Mouse (Mus musculus): ENCODE results near the gene Zcchc8. TPM values are rescaled to one million over a fixed set of nuclear protein-coding genes. Genes with fewer than 3 reads are reported as not detected.

Zcchc8 gene
- total and polyA plus RNA-seq, 3 experiments, result 21.3 to 43.1 (median 40.6) TPM

DNA sequence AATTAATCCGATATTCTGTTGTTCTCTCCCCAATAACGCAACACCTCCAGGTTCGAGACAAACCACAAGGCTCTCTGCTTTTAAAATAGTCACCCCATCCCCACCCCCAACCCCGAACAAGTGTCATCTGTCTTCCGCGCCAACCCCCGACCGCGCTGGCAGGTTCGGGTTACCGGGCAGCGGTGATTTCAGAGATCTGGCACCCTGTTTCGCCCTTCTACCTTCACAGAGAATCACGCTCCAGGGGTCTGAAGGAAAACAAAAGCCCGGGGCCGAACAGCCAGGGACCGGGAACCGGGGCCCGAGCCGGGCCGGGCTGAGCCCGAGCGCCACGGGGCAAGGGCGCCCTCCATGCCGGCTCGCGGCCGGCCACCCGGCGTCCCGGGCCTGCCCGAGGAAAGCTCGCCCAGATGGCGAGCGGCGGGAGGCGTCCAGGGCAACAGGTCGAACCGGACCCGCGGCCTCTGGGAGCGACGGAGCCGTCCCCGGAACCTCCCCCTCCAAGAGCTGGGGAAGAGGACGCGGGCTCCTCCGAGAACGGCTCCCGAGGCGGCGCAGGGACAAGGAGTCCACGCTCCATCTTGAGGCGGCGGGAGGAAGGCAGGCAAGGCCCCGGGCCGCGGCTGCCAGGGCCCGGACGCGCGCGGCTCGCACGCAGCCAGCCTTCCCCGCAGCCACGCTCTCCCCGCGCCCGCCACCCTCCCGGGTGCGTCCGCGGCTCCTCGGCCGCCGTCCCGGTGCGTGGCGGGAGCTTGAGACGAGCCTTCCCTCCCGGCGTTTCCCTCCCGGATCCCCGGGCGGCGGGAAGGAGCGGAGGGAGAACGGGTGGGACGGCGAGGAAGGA lies 37.3 kb downstream of the Zcchc8 start:
- DNase-seq, result peak; percentile 83

DNA sequence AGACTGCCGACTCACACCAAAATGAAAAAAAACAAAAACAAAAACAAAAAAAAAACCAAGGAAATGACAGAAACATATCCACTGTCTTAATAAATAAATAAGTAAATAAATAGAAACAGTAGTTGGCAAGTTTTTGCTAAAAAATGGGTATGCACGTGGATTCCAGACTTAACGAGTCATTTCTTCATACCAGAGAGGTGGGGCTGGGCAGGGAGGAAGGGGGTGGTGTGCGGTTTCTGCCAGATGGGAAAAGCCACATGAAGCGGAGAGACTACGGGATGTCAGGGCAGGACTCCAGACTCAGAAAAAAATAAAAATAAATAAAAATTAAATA lies 37.9 kb downstream of the Zcchc8 start:
- DNase-seq, result no peak

DNA sequence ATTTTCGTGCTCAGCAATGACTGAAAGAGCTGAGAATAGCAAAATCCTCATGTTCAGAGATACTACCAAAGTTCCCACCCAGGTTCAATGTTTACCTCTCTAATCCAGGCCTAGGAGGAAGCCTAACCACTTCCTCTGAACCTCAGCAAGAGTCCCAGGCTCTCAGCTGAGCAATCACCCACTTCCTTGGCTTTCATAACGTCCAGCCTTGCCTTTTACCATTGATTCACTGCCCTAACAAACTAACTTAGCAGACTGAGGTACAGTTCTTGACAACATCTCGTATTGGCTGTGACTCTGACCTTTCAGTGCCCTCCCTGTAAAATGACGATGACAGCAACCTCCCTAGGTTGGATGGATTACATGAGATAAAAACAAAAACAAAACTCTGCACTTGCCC lies 38.5 kb downstream of the Zcchc8 start:
- DNase-seq, result no peak

DNA sequence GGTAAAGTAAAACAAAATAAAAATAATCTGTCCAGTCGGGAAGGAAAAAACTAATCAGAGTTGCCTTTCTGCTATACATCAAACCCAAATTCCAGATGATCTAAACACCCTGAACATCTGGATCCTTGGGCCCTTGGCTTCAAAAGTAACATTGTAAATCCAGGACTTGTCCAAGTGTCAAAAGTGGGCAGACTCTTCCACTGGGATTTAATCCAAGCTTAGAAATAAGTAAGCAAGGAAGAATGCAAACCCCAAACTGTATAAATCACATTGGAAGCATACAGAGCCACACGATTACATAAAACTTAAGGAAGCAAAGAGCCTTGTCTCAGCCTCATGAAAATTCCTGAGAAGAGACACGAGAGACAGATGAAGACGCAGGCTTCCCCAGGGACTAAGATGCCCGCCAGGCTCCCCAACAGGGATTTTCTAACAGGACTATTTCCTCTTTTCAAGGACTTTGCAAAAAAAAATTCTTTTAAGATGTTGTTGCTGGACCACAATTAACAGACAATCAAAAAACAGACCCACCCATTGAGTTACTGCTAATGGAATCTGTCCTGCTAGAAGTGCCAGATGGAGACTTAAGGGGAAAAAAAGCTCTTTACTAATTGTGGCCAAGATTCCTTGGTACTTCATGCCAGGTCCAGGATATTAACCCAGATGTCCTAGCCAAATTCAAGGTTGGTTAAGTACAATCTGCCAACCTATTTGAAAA lies 41.2 kb downstream of the Zcchc8 start:
- DNase-seq, result no peak

DNA sequence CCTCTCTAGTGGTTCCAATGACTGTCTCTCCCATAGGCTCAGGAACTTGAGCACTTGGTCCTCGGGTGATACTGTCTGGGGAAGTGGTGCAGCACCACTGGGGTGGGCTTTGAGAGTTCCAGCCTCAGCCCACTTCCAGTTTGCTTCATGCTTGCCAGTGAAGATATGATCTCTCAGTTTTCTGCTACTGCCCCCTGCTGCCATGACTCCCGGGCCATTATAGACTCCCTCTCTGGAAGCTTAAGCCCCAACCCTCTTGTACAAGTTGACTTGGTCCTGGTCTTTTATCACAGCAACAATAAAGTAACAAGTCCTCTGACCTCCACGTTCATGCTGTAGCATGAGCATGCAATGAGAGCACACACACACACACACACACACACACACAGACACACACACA lies 41.8 kb downstream of the Zcchc8 start:
- no peak for DNase-seq

DNA sequence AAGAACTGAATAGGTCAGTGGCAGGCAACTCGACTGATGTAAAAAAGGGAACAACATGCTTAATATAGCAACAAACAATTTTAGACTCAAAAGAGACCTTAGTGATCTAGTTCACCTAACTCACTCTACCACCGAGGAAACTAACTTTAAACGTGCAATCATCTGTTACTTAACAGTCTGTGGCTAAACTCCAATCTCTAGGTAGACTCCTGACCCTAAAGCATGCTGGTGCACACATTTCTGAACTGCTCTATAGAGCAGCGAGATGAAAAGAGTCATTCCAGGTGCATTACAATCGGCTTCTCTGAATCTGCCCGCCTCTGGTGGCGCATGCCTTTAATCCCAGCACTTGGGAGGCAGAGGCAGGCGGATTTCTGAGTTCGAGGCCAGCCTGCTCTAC lies 45.2 kb downstream of the Zcchc8 start:
- DNase-seq, result no peak

DNA sequence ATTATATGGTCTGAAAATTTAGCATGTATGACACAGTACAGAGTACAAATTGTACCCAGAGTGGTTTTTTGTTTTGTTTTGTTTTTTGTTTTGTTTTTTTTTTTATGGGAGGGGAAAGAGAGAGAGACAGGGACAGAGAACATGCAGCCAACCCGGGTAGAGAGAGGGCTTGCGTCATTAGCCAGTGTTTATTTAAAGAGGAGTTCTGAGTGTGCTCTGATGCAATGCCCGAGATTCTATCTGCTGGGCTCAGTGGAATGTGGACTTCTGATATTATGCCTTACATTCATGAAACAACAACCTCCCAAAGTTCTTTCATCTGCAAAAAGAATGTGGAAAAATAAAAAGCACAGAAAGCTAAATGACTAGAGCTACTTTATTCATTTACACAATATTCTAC lies 45.7 kb downstream of the Zcchc8 start:
- no peak for DNase-seq

DNA sequence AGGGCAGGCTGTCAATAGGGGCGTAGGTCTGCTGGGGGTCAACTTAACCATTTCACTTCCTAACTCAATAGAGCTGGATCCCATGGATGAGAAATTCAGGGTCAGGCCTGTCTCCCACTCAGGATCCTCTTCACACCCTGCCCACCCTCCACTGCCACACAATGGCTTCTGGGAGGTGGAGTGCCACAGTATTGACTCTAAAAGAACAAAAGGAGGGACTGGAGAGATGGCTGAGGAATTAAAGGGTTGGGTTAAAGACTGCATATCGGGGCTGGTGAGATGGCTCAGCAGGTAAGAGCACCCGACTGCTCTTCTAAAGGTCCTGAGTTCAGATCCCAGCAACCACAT lies 49.5 kb downstream of the Zcchc8 start:
- DNase-seq, result no peak

DNA sequence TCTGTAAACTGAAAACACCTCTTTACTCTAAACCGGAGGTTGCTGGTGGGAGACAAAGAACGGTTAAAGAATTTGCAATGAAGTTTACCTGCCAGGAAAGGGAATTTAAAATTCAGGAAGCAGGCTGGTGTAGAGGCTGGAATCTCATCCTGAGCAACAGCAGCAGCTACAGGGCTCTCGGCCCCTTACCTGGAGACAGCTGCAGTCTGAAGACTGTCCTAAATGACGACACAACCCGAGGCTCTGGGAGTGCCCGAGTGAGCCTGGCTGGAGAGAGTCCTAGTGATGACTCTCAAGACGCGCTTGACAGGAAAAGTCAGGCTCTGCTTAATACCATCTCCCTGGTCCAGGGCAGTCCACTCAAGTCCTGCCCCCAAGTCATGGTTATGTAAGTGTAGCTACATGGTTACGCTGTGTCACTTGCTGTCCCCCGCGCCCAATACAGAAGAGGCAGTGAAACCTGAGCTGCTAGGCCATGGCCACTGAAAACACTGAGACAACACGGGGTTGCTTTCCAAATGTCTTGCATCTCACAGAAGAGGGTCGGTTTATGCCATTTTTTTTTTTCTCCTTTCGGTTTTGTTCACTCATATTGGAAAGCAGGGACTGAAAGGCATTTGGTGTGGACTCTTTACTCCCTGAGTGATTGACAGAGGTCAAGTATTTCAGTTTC lies 50.0 kb downstream of the Zcchc8 start:
- peak; percentile 70 for DNase-seq

DNA sequence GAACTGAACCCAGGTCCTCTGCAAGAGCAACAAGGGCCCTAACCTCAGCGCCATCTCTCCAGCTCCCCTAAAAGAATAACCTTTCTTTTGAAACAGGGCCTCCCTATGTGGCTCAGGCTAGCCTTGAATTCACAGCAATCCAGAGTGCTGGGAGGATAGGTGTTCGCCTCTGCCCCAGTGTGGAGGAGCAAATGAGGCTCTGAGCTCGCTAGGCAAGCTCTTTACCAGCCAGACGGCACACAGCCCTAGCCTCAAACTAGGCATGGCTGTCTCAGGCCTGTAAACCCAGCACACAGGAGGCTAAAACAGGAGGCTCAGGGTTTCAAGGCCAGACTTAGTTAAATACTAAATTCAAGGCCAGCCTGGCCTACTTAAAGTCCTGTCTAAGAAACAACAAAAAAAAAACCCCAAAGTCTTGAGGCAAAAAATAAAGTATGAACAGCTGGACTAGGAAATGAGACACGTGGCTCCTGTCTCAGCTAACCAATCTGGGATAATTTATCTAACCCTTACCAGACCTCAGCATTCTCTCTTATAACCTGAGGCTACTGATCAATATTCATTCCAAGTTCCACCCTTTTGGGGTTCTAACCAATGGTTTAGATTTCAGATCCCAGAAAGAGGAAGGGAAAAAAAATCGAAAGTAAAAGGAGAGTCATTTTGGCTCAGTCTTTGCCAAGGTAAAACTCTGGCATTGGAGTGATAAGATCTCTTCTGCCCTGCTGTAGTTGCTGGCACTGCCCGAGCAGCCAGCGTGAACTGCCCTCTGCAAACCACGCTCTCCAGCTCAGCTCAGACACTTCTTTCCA lies 50.7 kb downstream of the Zcchc8 start:
- peak; percentile 64 for DNase-seq

DNA sequence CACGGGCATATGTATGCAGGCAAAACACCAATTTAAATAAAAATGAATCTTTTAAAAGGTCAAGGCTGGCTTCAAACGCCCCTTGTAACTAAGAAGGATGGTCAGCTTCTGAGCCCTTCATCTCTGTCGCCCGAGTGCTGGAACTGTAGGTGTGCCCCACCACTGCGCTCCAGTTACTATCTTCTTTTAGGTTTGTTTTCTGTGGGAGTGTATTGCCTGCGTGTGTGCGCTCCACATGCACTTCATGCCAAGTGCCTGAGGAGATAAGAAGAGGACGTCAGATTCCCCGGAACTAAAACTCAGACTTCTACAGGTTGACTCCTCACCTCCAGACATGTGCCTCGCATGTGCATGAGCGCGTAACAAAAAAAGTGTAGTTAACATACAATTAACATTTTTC lies 53.0 kb downstream of the Zcchc8 start:
- no peak for DNase-seq

DNA sequence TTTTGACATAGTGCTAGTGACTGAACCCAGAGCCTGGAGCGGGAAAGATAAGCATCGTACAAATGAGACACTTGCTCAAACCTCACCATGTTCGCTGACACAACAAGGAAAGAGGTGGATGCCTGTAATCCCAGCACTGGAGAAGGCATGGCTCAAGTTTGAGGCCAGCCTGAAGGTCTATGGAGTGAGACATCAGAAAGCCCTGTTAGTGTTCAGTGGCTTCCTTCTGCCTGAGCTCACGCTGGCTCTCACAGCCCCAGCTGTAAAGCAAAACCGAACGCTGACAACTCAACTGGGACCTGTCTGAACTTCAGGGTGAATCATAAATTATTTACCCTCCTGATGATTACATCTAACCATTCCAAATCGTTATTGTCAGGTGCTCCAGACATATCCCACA lies 54.9 kb downstream of the Zcchc8 start:
- DNase-seq, result peak; percentile 15

DNA sequence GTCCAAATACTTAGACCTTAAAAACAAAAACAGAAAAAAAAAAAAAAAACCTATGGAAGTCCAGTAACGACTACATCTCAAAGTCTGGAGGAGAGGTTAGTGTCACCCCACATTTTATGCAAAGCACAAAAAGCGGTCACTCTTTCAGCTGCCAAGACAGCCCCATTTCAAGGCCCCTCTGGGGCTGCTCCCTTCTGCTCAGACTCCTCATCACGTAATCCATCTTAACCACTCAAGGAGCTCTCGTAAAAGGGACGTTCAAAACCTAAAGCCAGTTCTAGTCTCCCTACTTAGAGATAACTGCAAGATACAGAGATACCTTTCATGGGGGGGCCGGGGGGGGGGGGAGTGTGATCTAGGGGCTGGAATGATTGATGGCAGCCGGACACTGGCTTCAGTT lies 56.6 kb downstream of the Zcchc8 start:
- no peak for DNase-seq

DNA sequence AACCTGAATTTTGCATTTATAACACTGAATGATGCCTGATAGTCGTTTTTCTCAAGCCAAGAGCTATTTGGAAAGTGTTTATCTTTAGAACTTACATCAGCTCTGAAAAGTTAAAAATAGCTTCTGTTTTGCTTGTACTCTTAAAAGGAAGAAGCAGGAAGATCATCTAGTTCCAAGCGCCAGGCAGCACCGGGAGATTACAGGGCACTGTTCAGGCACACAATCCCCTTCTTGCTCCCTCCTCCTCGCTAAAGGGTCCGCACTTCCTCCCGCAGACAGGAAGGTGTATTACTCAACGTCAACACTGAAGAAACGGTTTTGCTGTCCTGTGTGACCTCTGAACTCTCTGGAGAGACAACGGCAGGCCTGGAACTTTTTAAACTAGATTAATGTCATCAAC lies 58.8 kb downstream of the Zcchc8 start:
- peak; percentile 46 for DNase-seq

DNA sequence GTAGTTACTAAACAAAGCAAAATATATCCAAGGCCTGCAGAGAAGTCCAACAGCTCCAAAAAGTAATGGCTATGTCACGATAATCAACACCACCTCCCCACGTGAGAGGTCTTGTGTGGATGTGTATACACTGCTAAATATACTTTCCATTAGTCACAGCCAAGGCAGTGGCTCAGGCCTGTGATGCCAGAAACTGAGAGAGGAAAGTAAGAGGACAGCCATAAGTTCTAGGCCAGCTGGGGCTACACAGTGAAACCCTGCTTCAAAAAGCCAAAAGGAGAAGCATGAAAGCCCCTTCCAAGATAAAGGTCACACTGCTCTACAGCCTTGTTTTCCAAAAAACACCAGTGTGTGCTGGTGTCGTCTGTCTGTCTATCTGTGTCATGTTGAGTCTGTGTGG lies 59.3 kb downstream of the Zcchc8 start:
- peak; percentile 16 for DNase-seq

DNA sequence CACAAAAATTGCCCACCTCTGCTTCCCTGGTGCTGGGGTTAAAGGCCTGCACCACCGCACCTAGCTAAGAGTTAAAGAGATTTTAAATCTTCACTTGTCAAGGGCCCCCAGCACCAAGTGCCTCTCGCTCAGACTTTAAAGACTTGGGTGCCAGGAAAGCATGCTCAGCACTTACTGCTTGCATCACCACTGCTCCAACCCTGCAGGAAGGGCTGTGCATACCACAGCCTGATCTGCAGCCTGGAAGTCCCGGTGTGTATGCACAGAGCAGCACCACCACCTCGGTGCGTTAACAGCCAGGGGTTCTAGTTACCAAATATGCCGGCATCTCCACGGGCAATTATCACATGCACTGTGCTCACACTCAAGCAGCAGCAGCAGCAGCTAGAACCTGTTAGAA lies 63.2 kb downstream of the Zcchc8 start:
- DNase-seq, result no peak

DNA sequence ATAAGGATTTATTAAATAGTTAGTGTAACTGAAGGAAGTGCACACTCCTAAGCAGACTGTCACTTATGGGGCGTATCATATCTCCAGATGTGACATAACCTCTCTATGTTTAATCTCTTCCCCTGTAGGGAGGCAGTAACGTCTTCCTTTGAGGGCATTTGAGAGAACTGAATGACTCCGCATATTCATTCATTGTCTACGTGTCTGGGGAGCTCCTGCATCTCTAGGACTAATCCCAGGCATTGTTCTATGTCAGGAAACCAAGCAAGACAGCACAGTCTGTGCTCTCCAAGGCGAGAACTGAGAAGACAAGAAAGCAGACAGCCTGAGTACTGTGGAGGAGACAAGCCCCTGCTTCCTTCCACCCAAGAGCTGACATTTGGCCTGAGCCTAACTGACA lies 66.0 kb downstream of the Zcchc8 start:
- no peak for DNase-seq

DNA sequence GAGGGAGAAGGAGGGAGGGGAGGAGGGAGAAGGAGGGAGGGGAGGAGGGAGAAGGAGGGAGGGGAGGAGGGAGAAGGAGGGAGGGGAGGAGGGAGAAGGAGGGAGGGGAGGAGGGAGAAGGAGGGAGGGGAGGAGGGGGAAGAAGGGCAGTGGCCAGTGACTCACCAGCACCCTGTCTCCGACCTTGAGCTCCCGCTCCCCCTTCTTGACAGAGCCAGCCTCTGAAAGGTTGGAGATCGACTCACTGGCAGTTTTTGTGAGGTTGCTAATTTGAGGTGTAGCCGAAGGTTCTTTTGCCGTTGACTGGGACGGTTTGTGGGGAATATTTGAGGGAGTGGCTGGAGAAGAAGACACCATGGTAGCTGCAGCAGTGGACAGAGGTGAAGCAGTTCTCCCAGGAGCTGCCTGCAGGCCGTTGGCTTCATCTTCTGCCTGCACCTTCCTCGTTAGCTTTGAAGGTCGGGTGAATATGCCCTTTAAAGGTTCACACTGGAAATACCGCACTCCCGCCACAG lies 67.6 kb downstream of the Zcchc8 start:
- peak; percentile 84 for DNase-seq

DNA sequence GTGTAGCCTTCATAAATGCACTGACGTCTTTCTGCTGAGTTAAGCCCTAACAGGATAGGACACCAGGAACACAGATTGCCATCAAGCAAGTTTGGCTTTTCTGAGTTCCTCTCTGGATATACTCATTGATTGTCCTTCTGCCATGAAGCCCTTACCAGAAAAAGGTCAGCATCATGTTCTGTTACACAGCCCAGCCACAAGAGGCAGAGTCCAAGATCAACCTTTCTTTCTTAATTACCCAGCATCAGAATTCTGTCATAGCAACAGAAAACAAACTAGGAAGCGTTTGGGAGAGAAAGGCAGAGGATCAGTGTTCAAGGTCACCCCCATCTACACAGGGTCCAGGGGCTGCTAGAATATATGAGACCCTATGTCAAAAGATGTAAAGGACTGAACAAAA lies 70.1 kb downstream of the Zcchc8 start:
- no peak for DNase-seq
